Comparison of ENCODE assay signal across 28 mouse cellular contexts in the genomic region with DNA sequence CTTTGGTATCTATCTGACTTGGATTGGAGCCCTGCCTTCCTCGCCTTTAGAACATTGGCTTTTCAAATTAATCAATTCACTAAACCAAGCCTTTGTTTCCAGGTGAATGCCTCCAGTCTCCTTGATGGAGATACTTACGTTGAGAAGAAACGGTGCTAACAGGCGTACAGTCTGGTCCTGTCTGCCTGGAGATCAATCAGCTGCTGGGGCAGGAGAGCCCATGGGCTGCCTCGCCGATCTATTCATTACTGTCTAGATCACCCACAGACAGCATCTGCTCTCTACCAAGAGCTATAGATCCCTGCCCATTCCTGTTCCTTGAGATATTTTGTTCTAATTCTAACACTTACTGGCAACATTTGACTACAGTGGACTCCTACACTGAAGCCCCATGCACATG. TPM values are rescaled to one million over a fixed set of nuclear protein-coding genes. Genes with fewer than 3 reads are reported as not detected.
"Had no signal": no experiment of that assay in that cellular context is flagged by ENCODE, and none has a peak within 500 bp of the region (broad histone marks: within the 10 kb centered on the region; RNA-seq: fewer than 3 reads in every experiment).

No protein-coding gene starts in this region.

- H3K4me2 ChIP-seq: liver, embryonic 13.5 days; liver, embryonic 15.5 days; lung, embryonic 15.5 days; midbrain, embryonic 11.5 days; midbrain, embryonic 13.5 days; midbrain, embryonic 15.5 days had no signal

- H3K27ac ChIP-seq: liver, embryonic 13.5 days; liver, embryonic 15.5 days; lung, embryonic 15.5 days; macrophage; midbrain, embryonic 13.5 days; midbrain, embryonic 15.5 days had no signal

- ATAC-seq: liver, postnatal 0 days; lung, postnatal 0 days; midbrain, embryonic 13.5 days; midbrain, embryonic 15.5 days had no signal

- H3K27me3 ChIP-seq: liver, embryonic 13.5 days; liver, embryonic 15.5 days; lung, embryonic 15.5 days; megakaryocyte, embryonic 14.5 days; midbrain, embryonic 13.5 days; midbrain, embryonic 15.5 days had no signal

- H3K9me3 ChIP-seq: liver, embryonic 15.5 days; lung, embryonic 15.5 days; midbrain, embryonic 13.5 days; midbrain, embryonic 15.5 days had no signal

- H3K36me3 ChIP-seq: liver, embryonic 13.5 days; liver, embryonic 15.5 days; lung, embryonic 15.5 days; midbrain, embryonic 13.5 days; midbrain, embryonic 15.5 days had no signal

- DNase-seq: liver, embryonic 13.5 days; liver, postnatal 0 days; lung, adult 2 months; lung, postnatal 14 days; lung, postnatal 36 days; retina, postnatal 1 day; right cerebral cortex, adult 18-20 months; right cerebral cortex, postnatal 25 days; right cerebral cortex, postnatal 4 days; spleen, adult 18-20 months; thymus, adult 18-20 months; thymus, postnatal 14 days; thymus, postnatal 36 days had no signal

- H3K4me3 ChIP-seq: liver, embryonic 13.5 days; liver, embryonic 15.5 days; lung, embryonic 15.5 days; megakaryocyte, embryonic 14.5 days; midbrain, embryonic 13.5 days; midbrain, embryonic 15.5 days had no signal

- H3K4me1 ChIP-seq: liver, embryonic 13.5 days; liver, embryonic 15.5 days; megakaryocyte, embryonic 14.5 days; midbrain, embryonic 13.5 days; midbrain, embryonic 15.5 days had no signal

- H3K9ac ChIP-seq: liver, embryonic 13.5 days; liver, embryonic 15.5 days; liver, postnatal 0 days; lung, embryonic 15.5 days; midbrain, embryonic 13.5 days; midbrain, embryonic 15.5 days had no signal

RNA-seq across cellular contexts. Expression of a gene that starts 9.6 kb away (rescaled TPM):
- total RNA-seq: megakaryocyte progenitor cell, adult 5-6 weeks; monocyte, adult 5-6 weeks had no signal
- polyA plus RNA-seq: macrophage had no signal

RNA-seq across cellular contexts. Expression of a gene that starts 55.0 kb away (rescaled TPM):
- total RNA-seq: megakaryocyte progenitor cell, adult 5-6 weeks; midbrain, postnatal 0 days; monocyte, adult 5-6 weeks had no signal
- polyA plus RNA-seq: liver, embryonic 13.5 days; liver, embryonic 15.5 days; liver, postnatal 0 days; lung, adult 2 months; lung, embryonic 15.5 days; lung, postnatal 0 days; macrophage; midbrain, embryonic 11.5 days; midbrain, embryonic 13.5 days; midbrain, embryonic 15.5 days; midbrain, postnatal 0 days; neural tube, embryonic 14.5 days; small intestine, adult 2 months; stomach, embryonic 14.5 days; thymus, postnatal 0 days had no signal
